Mouse (Mus musculus) thymus, postnatal 25 days (tissue): ENCODE measurements around the gene Pde4dip.

Experiments used
- DNase-seq: peaks from one replicate; pipeline ENCODE4 v3.0.0; 2022

Gene Pde4dip

GRCm38 (mm10) chr3:97835888-97836287 lies 52.6 kb downstream of the Pde4dip start:
- DNase-seq, result no peak

GRCm38 (mm10) chr3:97834625-97835024 lies 53.9 kb downstream of the Pde4dip start:
- DNase-seq, result no peak

- no peak for DNase-seq
Observed at GRCm38 (mm10) chr3:97831564-97832320, 56.8 kb downstream of the Pde4dip start.

GRCm38 (mm10) chr3:97830622-97831021 lies 57.9 kb downstream of the Pde4dip start:
- DNase-seq, result no peak

- no peak for DNase-seq
Observed at GRCm38 (mm10) chr3:97830122-97830521, 58.4 kb downstream of the Pde4dip start.

GRCm38 (mm10) chr3:97828286-97828685 lies 60.2 kb downstream of the Pde4dip start:
- DNase-seq, result no peak

- DNase-seq, result no peak
Observed at GRCm38 (mm10) chr3:97825246-97825645, 63.3 kb downstream of the Pde4dip start.

- no peak for DNase-seq
Observed at GRCm38 (mm10) chr3:97824744-97825143, 63.8 kb downstream of the Pde4dip start.

- peak; percentile 7 for DNase-seq
Observed at GRCm38 (mm10) chr3:97824011-97824711, 64.3 kb downstream of the Pde4dip start.

- no peak for DNase-seq
Observed at GRCm38 (mm10) chr3:97823438-97823837, 65.1 kb downstream of the Pde4dip start.

GRCm38 (mm10) chr3:97819050-97819449 lies 69.5 kb downstream of the Pde4dip start:
- no peak for DNase-seq

- no peak for DNase-seq
Observed at GRCm38 (mm10) chr3:97818383-97818982, 70.0 kb downstream of the Pde4dip start.

GRCm38 (mm10) chr3:97811651-97812399 lies 76.7 kb downstream of the Pde4dip start:
- no peak for DNase-seq

GRCm38 (mm10) chr3:97811158-97811557 lies 77.3 kb downstream of the Pde4dip start:
- no peak for DNase-seq

- DNase-seq, result no peak
Observed at GRCm38 (mm10) chr3:97810334-97810733, 78.2 kb downstream of the Pde4dip start.

GRCm38 (mm10) chr3:97805559-97805958 lies 82.9 kb downstream of the Pde4dip start:
- no peak for DNase-seq

- no peak for DNase-seq
Observed at GRCm38 (mm10) chr3:97803675-97804074, 84.8 kb downstream of the Pde4dip start.

- no peak for DNase-seq
Observed at GRCm38 (mm10) chr3:97802927-97803326, 85.6 kb downstream of the Pde4dip start.

GRCm38 (mm10) chr3:97802297-97802696 lies 86.2 kb downstream of the Pde4dip start:
- DNase-seq, result no peak

- no peak for DNase-seq
Observed at GRCm38 (mm10) chr3:97801178-97801699, 87.3 kb downstream of the Pde4dip start.

GRCm38 (mm10) chr3:97800657-97801056 lies 87.8 kb downstream of the Pde4dip start:
- DNase-seq, result no peak

GRCm38 (mm10) chr3:97800004-97800403 lies 88.5 kb downstream of the Pde4dip start:
- no peak for DNase-seq

- DNase-seq, result peak; percentile 2
Observed at GRCm38 (mm10) chr3:97799267-97799666, 89.2 kb downstream of the Pde4dip start.
